Comparison of ENCODE assay signal across 7 mouse cellular contexts in genomic region chr10:121641272-121642053, GRCm38 (mm10). TPM values are rescaled to one million over a fixed set of nuclear protein-coding genes. Genes with fewer than 3 reads are reported as not detected.
A peak's percentile ranks its signal among the peaks of the same experiment; 100 is the strongest.
DNase-seq lines count a peak whose midpoint lies in the region; ATAC-seq lines count a peak whose summit lies in the region.

Gene D930020B18Rik (plus strand): TSS chr10:121641588.

- H3K9me3 ChIP-seq in limb, embryonic 15.5 days, result no peaks in the 10 kb centered on the region
- no peaks in the 10 kb centered on the region for H3K9me3 ChIP-seq in midbrain, embryonic 15.5 days

- intact Hi-C loops in heart, postnatal 14 days (cut with DNase I), result no loop called here

- H3K9ac ChIP-seq in limb, embryonic 15.5 days, result peak within 1 kb of the TSS; percentile 33; the same call in 1 of the 2 replicates
- peak within 1 kb of the TSS; percentile 26; the same call in 1 of the 2 replicates for H3K9ac ChIP-seq in midbrain, embryonic 15.5 days

- no peak for ATAC-seq in limb, embryonic 15.5 days (ENCODE audit: insufficient number of reproducible peaks, low FRiP score, low TSS enrichment, low read depth)
- ATAC-seq in midbrain, embryonic 15.5 days (replicated peaks), result 0 out of 2 replicates have a peak, but pooled peaks have one; percentile 21

- no peaks in the 10 kb centered on the region for H3K36me3 ChIP-seq in limb, embryonic 15.5 days
- H3K36me3 ChIP-seq in midbrain, embryonic 15.5 days (replicated peaks), result no peaks in the 10 kb centered on the region

- peak within 1 kb of the TSS; percentile 55 for H3K4me3 ChIP-seq in limb, embryonic 15.5 days
- H3K4me3 ChIP-seq in midbrain, embryonic 15.5 days, result peak within 1 kb of the TSS; percentile 45

- H3K4me2 ChIP-seq in limb, embryonic 15.5 days, result peak within 1 kb of the TSS; percentile 99
- peak within 1 kb of the TSS; percentile 92 for H3K4me2 ChIP-seq in midbrain, embryonic 15.5 days

- DNase-seq in B cell, adult 2 months, result peak; percentile 33 to 45
- peak; percentile 40 for DNase-seq in CD4-positive helper T cell, adult 2 months (ENCODE audit: low read depth, low spot score)
- peak; percentile 34 to 44 for DNase-seq in cerebellum, postnatal 25 days
- peak; percentile 9 for DNase-seq in heart, postnatal 14 days
- no peak for DNase-seq in adipocyte (ENCODE audit: low spot score)

- H3K27ac ChIP-seq in limb, embryonic 15.5 days, result no peak within 1 kb of the TSS
- no peak within 1 kb of the TSS for H3K27ac ChIP-seq in midbrain, embryonic 15.5 days

- peaks cover 19% of the 10 kb centered on the region for H3K27me3 ChIP-seq in limb, embryonic 15.5 days
- peaks cover 34% of the 10 kb centered on the region for H3K27me3 ChIP-seq in midbrain, embryonic 15.5 days (replicated peaks)

- under 1% methylated on average over 63 of the region's 69 CpGs for WGBS in limb, embryonic 15.5 days
- WGBS in midbrain, embryonic 15.5 days, result under 1% methylated on average over 69 of the region's 69 CpGs

- peaks cover 16% of the 10 kb centered on the region for H3K4me1 ChIP-seq in limb, embryonic 15.5 days
- peaks cover 20% of the 10 kb centered on the region for H3K4me1 ChIP-seq in midbrain, embryonic 15.5 days

RNA-seq across cellular contexts. Expression of gene D930020B18Rik, which starts in this region (rescaled TPM):
- not detected for total RNA-seq in heart, postnatal 14 days (2021)
- polyA plus RNA-seq in limb, embryonic 15.5 days (2015; fragmentation: Nextera tagmentation; extraction: Ambion mirVana), result 0.67 and 1.4 TPM in 2 replicates
- polyA plus RNA-seq in midbrain, embryonic 15.5 days (2015; fragmentation: Nextera tagmentation; extraction: Ambion mirVana), result 0.26 and 0.35 TPM in 2 replicates

Comparison
In these comparisons a context has a peak if more than half of its experiments do, and no peak if none do; other contexts are left out.
1. Peak in DNase-seq in heart, postnatal 14 days; RNA of the gene not detected or under 1 TPM.
2. Peak in ATAC-seq, H3K4me3 ChIP-seq, H3K9ac ChIP-seq and H3K4me2 ChIP-seq in midbrain, embryonic 15.5 days; RNA of the gene not detected or under 1 TPM.